Mouse (Mus musculus) heart, postnatal 25 days (tissue): Measurements from ENCODE around the gene Gtf2a2. TPM values are rescaled to one million over a fixed set of nuclear protein-coding genes. Genes with fewer than 3 reads are reported as not detected.

Source experiments
- DNase-seq: peaks from one replicate; pipeline ENCODE4 v3.0.0; 2022; ENCODE audit warnings: low spot score
- intact Hi-C: fragments of 180-260 bp; cut with DNase I; formaldehyde crosslinking; loops from one replicate; pipeline ENCODE4 v1.15.1; 2025
- total RNA-seq, 2 experiments: library from RNA; stranded (reverse); gene quantifications; 2 replicates each; pipeline ENCODE4 v1.2.3; 2021

Gene Gtf2a2
- total RNA-seq, 2 experiments from 2014 or later: 51.3 to 58.7 TPM

DNA sequence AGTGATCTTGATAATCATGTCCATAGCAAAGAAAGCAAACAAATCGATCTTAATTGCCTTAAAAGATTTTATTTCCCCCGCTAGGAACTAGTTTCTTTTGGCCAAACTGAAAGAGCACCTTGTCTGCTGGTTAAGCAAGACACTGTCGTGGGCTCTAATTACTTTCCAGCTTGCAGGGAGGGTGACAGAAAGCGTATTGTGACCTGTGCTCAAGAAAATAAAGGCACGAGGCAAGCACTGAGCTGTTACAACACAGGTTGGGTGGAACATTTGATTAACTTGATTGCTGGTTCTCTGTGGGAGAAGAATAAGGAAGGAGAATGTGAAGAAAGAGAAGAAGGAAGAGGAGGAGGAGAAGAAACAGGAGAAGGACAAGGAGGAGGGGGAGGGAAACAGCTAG lies 35.9 kb downstream of the Gtf2a2 start:
- no peak for DNase-seq

DNA sequence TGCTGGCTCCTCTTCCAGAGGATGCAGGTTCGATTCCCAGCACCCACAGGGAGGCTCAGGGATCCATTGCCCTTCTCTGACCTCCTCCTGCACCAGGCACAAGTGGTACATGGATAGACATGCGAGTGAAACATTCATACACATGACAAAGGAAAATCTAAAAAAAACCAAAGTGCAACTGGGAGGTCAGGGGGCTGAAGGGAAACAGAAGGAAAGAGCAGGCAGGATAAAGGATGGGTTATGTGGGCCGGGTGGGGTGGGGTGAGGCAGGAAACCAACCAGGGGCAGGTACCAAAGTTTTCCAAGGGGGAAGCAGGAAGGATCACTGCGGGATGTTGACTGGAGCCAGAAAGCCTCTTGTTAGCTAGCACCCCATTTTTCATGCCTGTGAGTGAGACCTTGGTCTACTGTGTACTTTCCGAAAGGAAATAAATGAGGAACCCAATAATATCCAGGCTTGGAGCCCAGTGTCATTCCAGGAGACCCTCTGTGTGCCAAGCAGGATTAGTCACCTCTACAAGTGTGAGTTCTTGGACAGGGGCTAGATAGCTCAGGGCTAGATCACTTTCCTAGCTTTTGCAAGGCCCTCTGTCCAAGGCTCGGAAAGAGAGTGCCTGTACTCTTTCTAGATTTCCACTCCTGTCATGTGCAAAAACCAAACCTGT lies 36.5 kb downstream of the Gtf2a2 start:
- intact Hi-C loops: no loop called here
- peak; percentile 60 for DNase-seq

More for the DNA sequence above, 35.9 kb downstream of the Gtf2a2 start:
- intact Hi-C loops: no loop called here

- no peak for DNase-seq
- intact Hi-C loops: no loop called here
Observed at GRCm38 (mm10) chr9:70049416-70049783, 37.0 kb downstream of the Gtf2a2 start.

DNA sequence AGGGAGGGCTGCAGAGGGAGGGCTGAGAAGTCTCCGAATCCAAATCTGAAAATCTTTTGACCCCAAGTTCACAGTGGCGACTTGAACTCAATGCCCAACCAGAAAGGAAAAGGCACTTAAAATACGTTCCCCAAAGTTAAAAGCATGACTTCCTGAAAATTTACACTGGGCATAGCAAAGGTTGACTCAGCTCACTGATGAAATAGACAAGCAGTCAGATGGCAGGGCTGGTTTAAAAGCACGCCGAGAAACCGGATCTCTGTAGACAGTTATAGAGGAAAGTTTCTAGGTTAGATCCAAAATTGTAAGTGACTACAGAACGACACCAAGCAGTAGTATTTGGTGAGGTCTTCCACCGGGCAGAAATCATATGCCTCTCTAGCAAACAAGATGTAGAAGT lies 37.5 kb downstream of the Gtf2a2 start:
- intact Hi-C loops: no loop called here
- DNase-seq: no peak

DNA sequence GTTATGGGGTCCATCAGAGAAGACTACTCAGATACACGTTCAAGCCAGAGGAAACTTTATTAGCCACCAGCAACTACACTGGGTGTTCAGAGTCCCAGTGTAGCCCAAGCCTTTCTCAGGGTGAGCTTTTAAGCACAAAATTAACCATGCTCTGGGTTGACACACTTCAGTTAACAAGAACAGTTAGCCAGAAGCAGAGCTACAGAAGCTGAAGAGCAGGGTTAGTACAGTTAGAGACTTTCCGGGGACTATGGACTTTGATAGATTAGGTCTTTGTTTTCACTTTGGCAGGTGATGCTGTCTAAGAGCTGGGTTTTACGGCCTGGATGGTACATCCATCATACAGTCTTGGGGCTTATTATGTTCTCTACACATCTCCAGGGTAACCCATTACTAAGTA lies 40.4 kb downstream of the Gtf2a2 start:
- intact Hi-C loops: no loop called here
- no peak for DNase-seq

DNA sequence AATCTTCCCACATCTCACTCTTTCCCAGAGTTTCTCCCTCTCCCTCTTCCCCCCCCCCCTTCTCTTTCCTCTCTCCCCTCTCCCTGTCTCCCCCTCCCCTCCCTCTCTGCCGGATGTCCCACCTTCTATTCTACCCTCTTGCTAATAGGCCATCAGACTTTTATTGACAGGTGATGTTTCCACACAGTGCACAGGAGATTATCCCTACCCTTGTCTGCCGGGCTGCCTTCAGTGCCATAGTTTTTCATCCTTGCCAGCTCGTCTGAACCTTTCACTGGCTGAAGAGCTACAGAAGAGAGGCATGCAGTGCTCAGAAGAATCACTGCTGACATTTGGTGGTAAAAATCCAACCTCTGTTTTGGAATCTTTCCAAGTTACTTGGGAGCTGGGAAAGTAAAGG lies 41.1 kb downstream of the Gtf2a2 start:
- intact Hi-C loops: no loop called here
- DNase-seq: no peak

GRCm38 (mm10) chr9:70062012-70062411 lies 49.7 kb downstream of the Gtf2a2 start:
- intact Hi-C loops: no loop called here
- DNase-seq: no peak

DNA sequence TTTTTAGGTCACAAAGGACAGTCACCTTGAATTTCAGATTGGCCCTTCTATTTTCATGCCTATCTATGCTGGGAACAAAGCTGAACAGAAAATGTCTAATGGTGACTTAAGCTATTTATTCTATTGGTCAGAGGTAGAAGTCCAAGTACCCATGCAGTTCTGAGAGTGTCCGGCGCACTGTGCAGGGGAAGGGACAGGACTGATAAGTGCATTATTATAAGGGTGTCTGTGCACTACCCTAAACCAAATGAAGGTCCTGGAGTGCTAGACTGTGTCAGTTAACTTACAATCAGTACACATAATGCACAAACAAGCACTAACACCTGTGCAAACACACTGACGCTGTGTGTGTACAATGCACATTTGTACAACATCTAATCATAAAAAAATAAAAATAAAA lies 55.1 kb downstream of the Gtf2a2 start:
- intact Hi-C loops: no loop called here
- DNase-seq: no peak

- intact Hi-C loops: no loop called here
- peak; percentile 61 for DNase-seq
Observed at GRCm38 (mm10) chr9:70069961-70070435, 57.6 kb downstream of the Gtf2a2 start.

DNA sequence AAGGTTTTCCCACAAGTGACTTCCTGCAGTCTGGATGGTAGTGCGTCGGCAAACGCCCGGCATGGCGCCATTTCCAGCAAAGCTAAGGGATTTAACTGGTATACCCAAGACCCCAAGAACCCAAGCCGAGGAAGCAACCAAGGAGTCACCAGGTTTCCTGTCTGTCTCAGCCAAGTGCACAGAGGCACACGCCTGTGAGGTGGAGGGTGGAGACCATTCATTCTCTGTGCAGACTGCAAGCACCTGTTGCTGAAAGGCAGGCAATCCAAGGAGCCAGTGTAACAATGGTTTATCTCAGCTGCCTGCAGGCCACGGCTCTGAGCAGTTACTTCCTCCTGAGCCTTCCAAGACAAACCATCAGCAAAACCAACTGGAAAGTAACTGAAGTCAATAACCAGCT lies 60.0 kb downstream of the Gtf2a2 start:
- intact Hi-C loops: no loop called here
- no peak for DNase-seq

Other genes starting within 250 kb of the Gtf2a2 start
- gene Bnip2, start 23.1 kb upstream of the Gtf2a2 start, total RNA-seq: 100 to 1,000 TPM in 1 of 2 experiments, 10 to 100 TPM in 1; 97.7 to 108 TPM
- gene Gcnt3, start 25.5 kb downstream of the Gtf2a2 start, total RNA-seq: under 1 TPM in 1 of 2 experiments, not detected in 1; 0.08 TPM
- gene Fam81a, start 130.0 kb downstream of the Gtf2a2 start, total RNA-seq: 10 to 100 TPM; 35.8 to 41.9 TPM
- gene Myo1e, start 194.8 kb downstream of the Gtf2a2 start, total RNA-seq: 10 to 100 TPM; 10.6 to 12.2 TPM